Mouse (Mus musculus): ENCODE results near the gene Ankle1. TPM values are rescaled to one million over a fixed set of nuclear protein-coding genes. Genes with fewer than 3 reads are reported as not detected.

Ankle1 gene
- polyA plus RNA-seq, 1 experiment: 15.0 TPM

- DNase-seq (ENCODE audit: low read depth in 1 of 2, low spot score in 2 of 2): no peak
- TF ChIP-seq CTCF (IDR thresholded peaks at IDR 0.05; ENCODE audit: extremely low read depth, insufficient read depth, insufficient read length, insufficient replicate concordance) (no peak), POLR2A (IDR thresholded peaks at IDR 0.05; ENCODE audit: low read depth, low read length) (no peak)
- 76% methylated on average over 8 of the region's 8 CpGs for WGBS
- peaks cover 22% of the 10 kb centered on the region for H3K4me1 ChIP-seq (ENCODE audit: control insufficient read depth, insufficient read depth, insufficient read length)
- H3K4me3 ChIP-seq (ENCODE audit: extremely low read depth, insufficient read depth, insufficient read length): no peak overlapping the region
- H3K27me3 ChIP-seq (ENCODE audit: control insufficient read depth, insufficient read depth, low read length): peaks cover 11% of the 10 kb centered on the region
- peaks cover 7% of the 10 kb centered on the region for H3K36me3 ChIP-seq (ENCODE audit: control insufficient read depth, insufficient read depth, low read length)
- H3K27ac ChIP-seq (ENCODE audit: insufficient read depth, low read length): no peak overlapping the region
Observed at GRCm38 (mm10) chr8:71376423-71377030, 29.3 kb upstream of the Ankle1 start.

- DNase-seq (ENCODE audit: low read depth in 1 of 2, low spot score in 2 of 2): no peak
- H3K27me3 ChIP-seq (ENCODE audit: control insufficient read depth, insufficient read depth, low read length): peaks cover 13% of the 10 kb centered on the region
- H3K27ac ChIP-seq (ENCODE audit: insufficient read depth, low read length): no peak overlapping the region
- whole genome bisulfite sequencing: 81% methylated on average over 4 of the region's 4 CpGs
- H3K4me1 ChIP-seq (ENCODE audit: control insufficient read depth, insufficient read depth, insufficient read length): peaks cover 25% of the 10 kb centered on the region
- peaks cover 3% of the 10 kb centered on the region for H3K36me3 ChIP-seq (ENCODE audit: control insufficient read depth, insufficient read depth, low read length)
- no peak for TF ChIP-seq CTCF (IDR thresholded peaks at IDR 0.05; ENCODE audit: extremely low read depth, insufficient read depth, insufficient read length, insufficient replicate concordance)
- TF ChIP-seq POLR2A (IDR thresholded peaks at IDR 0.05; ENCODE audit: low read depth, low read length): no peak
- H3K4me3 ChIP-seq (ENCODE audit: extremely low read depth, insufficient read depth, insufficient read length): no peak overlapping the region
Observed at GRCm38 (mm10) chr8:71379008-71379407, 26.8 kb upstream of the Ankle1 start.

- H3K27ac ChIP-seq (ENCODE audit: insufficient read depth, low read length): no peak overlapping the region
- H3K27me3 ChIP-seq (ENCODE audit: control insufficient read depth, insufficient read depth, low read length): peaks cover 13% of the 10 kb centered on the region
- no peak overlapping the region for H3K4me3 ChIP-seq (ENCODE audit: extremely low read depth, insufficient read depth, insufficient read length)
- TF ChIP-seq CTCF (IDR thresholded peaks at IDR 0.05; ENCODE audit: extremely low read depth, insufficient read depth, insufficient read length, insufficient replicate concordance): no peak
- TF ChIP-seq POLR2A (IDR thresholded peaks at IDR 0.05; ENCODE audit: low read depth, low read length): no peak
- WGBS: 82% methylated on average over 3 of the region's 3 CpGs
- H3K4me1 ChIP-seq (ENCODE audit: control insufficient read depth, insufficient read depth, insufficient read length): peaks cover 25% of the 10 kb centered on the region
- H3K36me3 ChIP-seq (ENCODE audit: control insufficient read depth, insufficient read depth, low read length): no peaks in the 10 kb centered on the region
- DNase-seq (ENCODE audit: low read depth in 1 of 2, low spot score in 2 of 2): no peak
Observed at GRCm38 (mm10) chr8:71379512-71380075, 26.2 kb upstream of the Ankle1 start.

GRCm38 (mm10) chr8:71380178-71381171 lies 25.3 kb upstream of the Ankle1 start:
- Histone ChIP-seq H3K27ac (ENCODE audit: insufficient read depth, low read length) (0 out of 2 replicates have a peak overlapping the region, but pooled peaks have one; percentile 81), H3K4me3 (ENCODE audit: extremely low read depth, insufficient read depth, insufficient read length) (peak overlapping the region; percentile 64; the same call in 1 of the 2 replicates), H3K4me1 (ENCODE audit: control insufficient read depth, insufficient read depth, insufficient read length) (peaks cover 25% of the 10 kb centered on the region), H3K27me3 (ENCODE audit: control insufficient read depth, insufficient read depth, low read length) (peaks cover 13% of the 10 kb centered on the region), H3K36me3 (ENCODE audit: control insufficient read depth, insufficient read depth, low read length) (no peaks in the 10 kb centered on the region)
- no peak for DNase-seq (ENCODE audit: low read depth in 1 of 2, low spot score in 2 of 2)
- TF ChIP-seq POLR2A (IDR thresholded peaks at IDR 0.05; ENCODE audit: low read depth, low read length): no peak
- TF ChIP-seq CTCF (IDR thresholded peaks at IDR 0.05; ENCODE audit: extremely low read depth, insufficient read depth, insufficient read length, insufficient replicate concordance): no peak
- 11% methylated on average over 72 of the region's 72 CpGs for WGBS

- no peaks in the 10 kb centered on the region for H3K36me3 ChIP-seq (ENCODE audit: control insufficient read depth, insufficient read depth, low read length)
- WGBS: under 1% methylated on average over 82 of the region's 89 CpGs
- peak within 1 kb of the TSS; percentile 72 for H3K4me3 ChIP-seq (ENCODE audit: extremely low read depth, insufficient read depth, insufficient read length)
- no peak for TF ChIP-seq CTCF (IDR thresholded peaks at IDR 0.05; ENCODE audit: extremely low read depth, insufficient read depth, insufficient read length, insufficient replicate concordance)
- H3K27ac ChIP-seq (ENCODE audit: insufficient read depth, low read length): peak within 1 kb of the TSS; percentile 81
- peak in 1 of 2 experiments; percentile 46 for DNase-seq (ENCODE audit: low read depth in 1 of 2, low spot score in 2 of 2)
- H3K27me3 ChIP-seq (ENCODE audit: control insufficient read depth, insufficient read depth, low read length): peaks cover 13% of the 10 kb centered on the region
- peaks cover 15% of the 10 kb centered on the region for H3K4me1 ChIP-seq (ENCODE audit: control insufficient read depth, insufficient read depth, insufficient read length)
Observed at GRCm38 (mm10) chr8:71381421-71381970, 24.3 kb upstream of the Ankle1 start, which contains the start of gene Nr2f6. TSS of gene Nr2f6 (minus strand) at chr8:71381960.

All from spleen, adult 2 months (tissue).